8 mouse cellular contexts compared by ENCODE assay signal in the genomic region with DNA sequence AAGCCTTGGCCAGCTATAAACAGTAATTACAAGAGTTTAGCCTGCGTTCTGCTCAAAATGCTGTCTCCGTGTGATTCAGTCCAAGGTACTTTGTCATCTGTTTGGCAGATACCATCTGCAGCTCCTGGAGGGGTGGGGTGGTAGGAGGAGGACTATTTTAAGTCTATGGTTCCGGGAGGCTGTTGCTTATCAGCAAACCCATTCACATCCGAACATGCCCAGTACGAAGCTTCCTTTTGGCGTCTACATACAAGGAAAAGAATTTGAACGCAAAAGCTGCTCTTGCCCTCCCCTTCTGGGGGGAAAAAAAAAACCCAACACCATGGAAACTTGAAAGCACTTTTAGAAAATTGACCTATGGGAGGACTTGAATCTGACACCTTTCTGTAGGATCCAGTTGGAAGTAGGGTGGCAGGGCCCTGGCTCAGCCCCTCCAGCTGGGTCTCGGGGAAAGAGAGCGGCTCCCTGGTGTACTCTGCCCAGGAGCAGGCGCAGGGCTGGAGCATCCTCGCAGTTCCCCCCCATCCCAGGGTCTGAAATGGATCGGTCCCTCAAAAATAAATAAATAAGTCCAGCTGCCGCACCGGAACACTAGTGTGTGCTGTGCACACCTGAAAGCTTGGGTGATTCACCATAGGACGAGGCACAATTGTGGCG.
DNase-seq lines count a peak whose midpoint lies in the region; ATAC-seq lines count a peak whose summit lies in the region.

No protein-coding gene starts in this region.

- H3K36me3 ChIP-seq in hindbrain, embryonic 10.5 days = no peaks in the 10 kb centered on the region
- H3K36me3 ChIP-seq in lung, embryonic 15.5 days = no peaks in the 10 kb centered on the region

- ATAC-seq in frontal cortex, adult (ENCODE audit: low TSS enrichment) = peak; percentile 94
- ATAC-seq in lung, embryonic 15.5 days (ENCODE audit: borderline replicate concordance, extremely low read depth, low FRiP score, low TSS enrichment) = peak; percentile 95

- 0% methylated on average over 16 of the region's 16 CpGs for WGBS in hindbrain, embryonic 10.5 days
- WGBS in lung, embryonic 15.5 days = under 1% methylated on average over 16 of the region's 16 CpGs

- no peaks in the 10 kb centered on the region for H3K9me3 ChIP-seq in hindbrain, embryonic 10.5 days
- no peaks in the 10 kb centered on the region for H3K9me3 ChIP-seq in lung, embryonic 15.5 days

- peak overlapping the region; percentile 72 for H3K4me3 ChIP-seq in hindbrain, embryonic 10.5 days
- H3K4me3 ChIP-seq in lung, embryonic 15.5 days = peak overlapping the region; percentile 58

- peaks cover 39% of the 10 kb centered on the region for H3K4me1 ChIP-seq in hindbrain, embryonic 10.5 days (replicated peaks)
- H3K4me1 ChIP-seq in lung, embryonic 15.5 days = peaks cover 23% of the 10 kb centered on the region

- peak overlapping the region; percentile 89 for H3K27ac ChIP-seq in hindbrain, embryonic 10.5 days
- H3K27ac ChIP-seq in lung, embryonic 15.5 days = peak overlapping the region; percentile 89

- H3K9ac ChIP-seq in lung, embryonic 15.5 days = peak overlapping the region; percentile 83

- DNase-seq in MN1 (ENCODE audit: low spot score) = peak; percentile 82
- peak; percentile 63 for DNase-seq in cerebellum, adult 8-10 months
- peak; percentile 88 for DNase-seq in hindbrain, embryonic 10.5 days (ENCODE audit: low spot score)
- DNase-seq in layer of hippocampus, adult 9-10 months (ENCODE audit: low spot score) = peak; percentile 50
- DNase-seq in ovary, postnatal 10 days (ENCODE audit: low spot score) = peak; percentile 39
- peak; percentile 85 for DNase-seq in thymus, postnatal 0 days (ENCODE audit: low spot score)

- H3K4me2 ChIP-seq in lung, embryonic 15.5 days = peak overlapping the region; percentile 76

- H3K27me3 ChIP-seq in hindbrain, embryonic 10.5 days (ENCODE audit: insufficient read depth, poor library complexity, severe bottlenecking) = no peaks in the 10 kb centered on the region
- no peaks in the 10 kb centered on the region for H3K27me3 ChIP-seq in lung, embryonic 15.5 days

Comparison
In these comparisons a context has a peak if more than half of its experiments do, and no peak if none do; other contexts are left out.
1. Peak in every context shown above with its lines: DNase-seq, ATAC-seq, H3K4me3 ChIP-seq and H3K27ac ChIP-seq.